Mouse (Mus musculus) adrenal gland, postnatal 36 days (tissue): ENCODE results near the gene Itgal. TPM values are rescaled to one million over a fixed set of nuclear protein-coding genes. Genes with fewer than 3 reads are reported as not detected.
"Not testable (repeated sequence)": the region's sequence is repeated elsewhere in the genome, so short reads cannot be mapped to it uniquely, and the experiment has no call there.

Experiments
- DNase-seq, 2 experiments: peaks; one replicate each; pipeline ENCODE4 v3.0.0; 2021; ENCODE audit warnings: mixed read lengths in 1 of 2
- long read RNA-seq, 2 experiments: library from polyadenylated mRNA; stranded (forward); transcript quantifications; one replicate each; pipeline ENCODE4 v2.0.0; 2021; ENCODE audit warnings: borderline sequencing depth in 2 of 2
- total RNA-seq, 2 experiments: library from RNA; stranded (reverse); gene quantifications; 2 replicates each; pipeline ENCODE4 v1.2.3; 2021

Gene Itgal
- 1 to 10 TPM; 1.1 to 1.8 TPM for total RNA-seq
- long read RNA-seq, experiment 1 = 0 reads
- long read RNA-seq, experiment 2, partial matches to known transcripts = 0 of 1 reads
- long read RNA-seq, experiment 2, other reads (novel, unspliced or antisense) = 1 of 1 reads

- no peak for DNase-seq
Measured at GRCm38 (mm10) chr7:127296098-127296497, at the start of gene Itgal. TSS of gene Itgal (plus strand) at chr7:127296260.

GRCm38 (mm10) chr7:127250511-127250910, 45.5 kb upstream of the Itgal start:
- not testable (repeated sequence) for DNase-seq

DNA sequence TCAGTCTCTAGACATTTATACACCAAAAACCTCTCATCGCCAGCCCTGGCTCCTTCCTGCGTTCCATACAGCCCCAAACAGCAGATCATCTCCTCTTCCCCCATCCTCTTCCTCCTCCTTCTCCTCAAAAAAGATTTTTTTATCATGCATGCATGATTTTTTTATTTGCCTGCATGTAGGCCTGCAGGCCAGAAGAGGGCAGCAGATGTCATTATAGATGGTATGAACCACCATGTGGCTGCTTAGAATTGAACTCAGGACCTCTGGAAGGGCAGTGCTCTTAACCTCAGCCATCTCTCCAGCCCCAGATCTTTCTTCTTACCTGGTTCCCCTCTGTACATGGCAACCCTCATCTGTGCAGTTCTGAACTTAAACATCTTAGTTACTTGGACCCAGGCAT, 43.6 kb upstream of the Itgal start:
- no peak for DNase-seq

- no peak for DNase-seq
Measured at GRCm38 (mm10) chr7:127253341-127253740, 42.7 kb upstream of the Itgal start.

DNA sequence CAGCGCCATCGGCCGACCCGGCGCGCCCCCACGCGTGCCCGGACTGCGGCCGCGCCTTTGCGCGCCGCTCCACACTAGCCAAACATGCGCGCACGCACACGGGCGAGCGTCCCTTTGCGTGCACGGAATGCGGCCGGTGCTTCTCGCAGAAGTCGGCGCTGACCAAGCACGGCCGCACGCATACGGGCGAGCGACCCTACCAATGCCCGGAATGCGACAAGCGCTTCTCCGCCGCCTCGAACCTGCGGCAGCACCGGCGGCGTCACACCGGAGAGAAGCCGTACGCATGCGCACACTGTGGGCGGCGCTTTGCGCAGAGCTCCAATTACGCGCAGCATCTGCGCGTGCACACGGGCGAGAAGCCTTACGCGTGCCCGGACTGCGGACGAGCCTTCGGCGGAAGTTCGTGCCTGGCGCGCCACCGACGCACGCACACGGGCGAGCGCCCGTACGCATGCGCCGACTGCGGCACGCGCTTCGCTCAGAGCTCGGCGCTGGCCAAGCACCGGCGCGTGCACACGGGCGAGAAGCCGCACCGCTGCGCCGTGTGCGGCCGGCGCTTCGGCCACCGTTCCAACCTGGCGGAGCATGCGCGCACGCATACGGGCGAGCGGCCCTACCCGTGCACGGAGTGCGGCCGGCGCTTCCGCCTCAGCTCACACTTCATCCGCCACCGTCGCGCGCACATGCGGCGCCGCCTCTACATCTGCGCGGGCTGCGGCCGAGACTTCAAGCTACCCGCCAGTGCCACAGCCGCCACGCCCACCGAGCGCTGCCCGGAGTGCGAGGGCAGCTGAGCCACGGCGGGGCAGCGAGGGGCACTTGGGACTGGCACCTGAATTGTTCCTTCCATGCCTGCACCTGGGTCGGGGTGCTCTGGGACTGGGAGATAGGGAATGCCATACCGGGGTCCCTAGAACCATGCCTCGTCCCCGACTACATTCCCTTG, 42.0 kb upstream of the Itgal start:
- DNase-seq = peak; percentile 96

DNA sequence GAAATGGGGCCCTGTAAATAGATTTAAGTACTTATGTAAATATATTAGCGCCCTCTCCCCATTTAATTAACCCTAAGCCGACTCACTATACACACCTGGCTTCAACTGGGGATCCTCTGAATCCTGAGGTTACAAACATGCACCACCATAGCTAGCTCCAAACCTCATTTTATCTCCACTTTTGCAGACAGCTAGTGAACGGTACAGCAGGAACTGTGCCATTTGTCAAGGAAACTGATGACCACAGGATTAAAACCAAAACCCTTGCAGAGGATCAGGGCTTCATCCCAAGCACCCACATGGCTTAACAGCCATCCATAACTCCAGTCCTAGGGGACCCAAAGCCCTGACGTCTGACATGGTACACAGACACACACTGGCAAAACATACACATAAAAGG, 41.1 kb upstream of the Itgal start:
- DNase-seq = no peak

DNA sequence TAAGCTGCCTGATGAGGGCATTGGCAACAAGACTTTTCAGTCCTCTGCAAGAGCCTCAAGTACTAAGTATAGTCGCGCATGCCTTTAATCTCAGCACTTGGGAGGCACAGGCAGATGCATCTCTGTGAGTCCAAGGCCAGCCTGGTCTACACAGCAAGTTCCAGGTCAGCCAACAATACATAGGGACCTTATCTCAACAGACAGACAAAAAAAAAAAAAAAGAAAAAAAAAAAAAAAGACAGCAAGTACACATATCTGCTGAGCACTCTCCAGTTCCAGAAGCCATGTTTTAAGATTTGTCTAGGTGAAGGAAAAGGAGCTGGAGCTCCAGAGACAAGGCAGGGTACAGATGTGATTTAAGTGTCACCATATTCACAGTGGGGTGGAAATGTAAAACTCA, 40.1 kb upstream of the Itgal start:
- no peak for DNase-seq

DNA sequence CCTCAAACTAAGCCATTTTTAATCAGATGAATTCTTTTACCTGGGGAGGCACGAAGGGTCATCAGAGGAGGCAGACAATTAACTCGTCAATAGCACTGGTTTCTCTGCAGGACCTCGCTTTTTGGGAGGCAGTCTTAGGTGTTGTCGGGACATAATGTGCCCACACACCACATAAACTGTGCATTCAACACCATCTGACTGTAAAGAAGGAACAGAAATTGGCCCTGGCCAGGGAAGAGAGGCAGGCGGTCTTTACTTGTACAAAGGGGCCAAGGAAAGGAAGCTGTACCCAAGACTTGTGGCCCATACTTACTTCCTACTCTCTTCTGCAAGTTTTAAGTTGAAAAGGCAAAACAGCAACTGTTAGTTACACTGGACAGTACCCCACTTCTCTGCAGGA, 39.5 kb upstream of the Itgal start:
- DNase-seq = no peak

GRCm38 (mm10) chr7:127259186-127259905, 36.7 kb upstream of the Itgal start:
- no peak for DNase-seq

GRCm38 (mm10) chr7:127260309-127261111, 35.5 kb upstream of the Itgal start, which contains the start of gene Dctpp1:
TSS of gene Dctpp1 (minus strand) at chr7:127260709.
- DNase-seq = peak; percentile 96 to 97

- DNase-seq = no peak
Measured at GRCm38 (mm10) chr7:127262218-127262961, 33.7 kb upstream of the Itgal start.

DNA sequence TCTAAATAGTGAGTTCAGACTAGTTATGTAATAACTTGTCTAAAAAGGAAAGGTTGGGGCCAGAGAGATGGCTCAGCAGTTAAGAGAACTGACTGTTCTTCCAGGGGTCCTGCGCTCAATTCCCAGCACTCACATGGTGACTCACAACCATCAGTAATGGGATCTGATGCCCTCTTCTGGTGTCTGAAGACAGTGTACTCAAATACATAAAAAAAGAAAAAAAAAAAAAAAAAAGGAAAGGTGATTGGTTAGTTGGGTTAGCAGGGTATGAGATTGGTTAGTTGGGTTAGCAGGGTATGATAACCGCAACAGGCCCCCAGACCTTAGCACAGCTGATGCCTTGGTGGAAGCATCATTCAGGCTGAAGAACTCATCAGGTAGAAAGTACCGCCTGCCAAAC, 32.5 kb upstream of the Itgal start:
- DNase-seq = no peak

DNA sequence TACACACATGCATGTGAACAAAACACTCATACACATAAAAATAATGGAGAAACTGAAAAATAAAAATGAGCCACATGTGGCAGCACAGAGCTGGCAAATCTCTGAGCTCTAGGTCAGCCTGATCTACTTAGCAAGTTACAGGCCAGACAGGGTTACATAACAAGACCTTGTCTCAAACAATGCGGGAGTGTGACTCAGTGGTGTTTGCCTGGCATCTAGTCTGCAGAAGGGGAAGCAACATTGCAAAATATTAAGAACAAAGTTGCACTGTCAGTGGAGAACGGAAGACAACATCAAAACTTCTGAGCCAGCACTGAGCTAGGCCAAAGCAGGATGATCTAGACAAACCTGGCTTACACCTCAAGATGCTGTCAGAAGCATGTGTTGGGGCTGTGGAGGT, 25.8 kb upstream of the Itgal start:
- DNase-seq = peak in 1 of 2 experiments; percentile 29

DNA sequence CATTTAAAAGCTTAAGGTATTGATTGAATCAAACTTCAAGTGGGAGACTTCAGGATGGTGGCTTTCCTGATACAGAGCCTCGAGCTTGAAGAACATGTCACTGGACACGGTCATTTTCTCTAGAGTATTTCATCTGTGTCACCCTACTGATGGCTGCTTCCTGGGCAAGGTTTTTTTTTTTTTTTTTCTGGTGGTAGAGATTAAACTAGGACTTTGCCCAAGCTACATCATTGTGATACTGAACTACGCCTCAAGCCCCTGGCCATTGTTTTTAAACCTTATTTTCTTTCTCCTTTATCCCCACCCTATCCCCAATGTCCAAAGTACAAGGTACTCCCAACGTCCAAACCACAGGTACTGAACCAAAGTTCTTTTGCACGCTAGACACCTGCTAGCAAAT, 25.4 kb upstream of the Itgal start:
- no peak for DNase-seq

DNA sequence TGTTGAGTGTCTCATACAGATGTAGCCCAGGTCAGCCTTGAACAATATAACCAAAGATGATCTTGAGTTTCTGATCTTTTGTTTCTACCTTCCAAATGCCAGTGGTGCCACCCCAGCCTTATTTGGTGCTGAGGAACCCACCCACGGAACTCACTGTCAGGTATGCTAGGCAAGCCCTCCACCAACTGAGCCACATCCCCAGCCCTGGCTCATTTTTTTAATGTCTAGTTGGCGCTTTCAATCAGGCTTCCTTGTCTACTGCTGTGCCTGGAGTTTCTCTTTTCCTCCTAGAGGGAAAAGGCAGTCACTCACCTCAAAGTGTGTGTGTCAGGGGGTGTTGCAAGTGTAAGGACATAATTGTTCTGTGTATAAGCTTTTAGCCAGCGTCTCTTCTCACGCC, 25.0 kb upstream of the Itgal start:
- DNase-seq = no peak

DNA sequence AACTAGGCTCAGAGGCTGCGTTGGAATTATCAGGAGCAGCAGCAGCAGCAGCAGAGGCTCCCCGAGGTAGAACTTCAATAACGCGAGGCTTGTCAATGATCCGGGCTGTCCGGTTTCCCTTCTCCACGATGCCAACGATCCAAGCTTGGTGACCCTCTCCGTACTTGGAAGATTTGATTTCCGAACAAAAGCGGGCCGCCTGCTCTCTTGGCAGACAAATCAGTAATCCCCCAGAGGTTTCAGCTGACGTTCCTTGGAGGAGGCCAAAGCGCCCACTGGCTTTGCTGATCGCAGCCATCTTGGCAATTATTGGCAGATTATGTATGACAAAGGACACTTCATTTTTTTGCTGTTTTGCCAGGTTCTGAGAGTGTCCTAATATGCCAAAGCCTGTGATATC, 23.5 kb upstream of the Itgal start:
- no peak for DNase-seq

- DNase-seq = peak; percentile 36 to 61
Measured at GRCm38 (mm10) chr7:127273118-127273923, 22.7 kb upstream of the Itgal start.

- DNase-seq = peak; percentile 92 to 94
Measured at GRCm38 (mm10) chr7:127273925-127274789, 21.9 kb upstream of the Itgal start, which contains the start of gene Sephs2. TSS of gene Sephs2 (minus strand) at chr7:127274055.

GRCm38 (mm10) chr7:127276519-127276961, 19.5 kb upstream of the Itgal start:
- no peak for DNase-seq
